Mouse (Mus musculus) myocyte (in vitro differentiated cells): ENCODE measurements at regions not wholly inside any gene's neighbourhood (a gene's known extent, or its start where the extent isn't known, plus 50 kb on each side); places are given as distances from the start of the nearest gene placed in this dataset.

Experiments used
- H3K27me3 ChIP-seq: one replicate; pipeline ENCODE4 v1.6.1; 2011; ENCODE audit not compliant: control insufficient read depth, insufficient read depth, insufficient read length
- H3K36me3 ChIP-seq: one replicate; pipeline ENCODE4 v1.6.1; 2011; ENCODE audit not compliant: control insufficient read depth, insufficient read depth
- H3K4me2 ChIP-seq: one replicate; pipeline ENCODE4 v1.6.1; 2011; ENCODE audit warnings: low read depth, control low read depth
- H3K4me3 ChIP-seq: one replicate; pipeline ENCODE4 v1.5.1; 2011; ENCODE audit warnings: mild to moderate bottlenecking, control low read depth, moderate library complexity
- H3K79me2 ChIP-seq: one replicate; pipeline ENCODE4 v1.6.1; 2011; ENCODE audit not compliant: control insufficient read depth, insufficient read depth
- H3ac ChIP-seq: one replicate; pipeline ENCODE4 v1.6.1; 2011; ENCODE audit not compliant: control insufficient read depth, insufficient read length
- CEBPB ChIP-seq: IDR thresholded peaks from 2 replicates; pipeline ENCODE4 v1.6.1; 2011; ENCODE audit warnings: mild to moderate bottlenecking, moderate library complexity; ENCODE audit not compliant: poor library complexity, insufficient read depth, severe bottlenecking
- E2F4 ChIP-seq: IDR thresholded peaks from one replicate; pipeline ENCODE4 v1.6.1; 2011; ENCODE audit warnings: mild to moderate bottlenecking, control low read depth, moderate library complexity; ENCODE audit not compliant: insufficient read depth
- MAX ChIP-seq: IDR thresholded peaks from one replicate; pipeline ENCODE4 v1.6.1; 2011; ENCODE audit warnings: low read depth, mild to moderate bottlenecking, control low read depth
- MYOD1 ChIP-seq, 3 experiments: IDR thresholded peaks; one replicate each; pipeline ENCODE4 v1.6.1; 2011; ENCODE audit warnings: control low read depth in 2 of 3, low read depth in 2 of 3, mild to moderate bottlenecking in 2 of 3, moderate library complexity in 1 of 3; ENCODE audit not compliant: insufficient read length in 2 of 3, control insufficient read depth in 1 of 3
- MYOG ChIP-seq, 3 experiments: IDR thresholded peaks; one replicate each; pipeline ENCODE4 v1.6.1; 2011; ENCODE audit warnings: control low read depth in 2 of 3, low read depth in 2 of 3, mild to moderate bottlenecking in 2 of 3; ENCODE audit not compliant: insufficient read length in 2 of 3, control insufficient read depth in 1 of 3, insufficient read depth in 1 of 3
- POLR2A ChIP-seq: IDR thresholded peaks from one replicate; pipeline ENCODE4 v1.6.1; 2011; ENCODE audit warnings: low read depth, mild to moderate bottlenecking, control low read depth, moderate library complexity; ENCODE audit not compliant: insufficient read length
- POLR2AphosphoS2 ChIP-seq: IDR thresholded peaks from one replicate; pipeline ENCODE4 v1.6.1; 2011; ENCODE audit warnings: low read depth, control low read depth; ENCODE audit not compliant: insufficient read length
- REST ChIP-seq: IDR thresholded peaks from one replicate; pipeline ENCODE4 v1.6.1; 2011; ENCODE audit warnings: mild to moderate bottlenecking, control low read depth, moderate library complexity; ENCODE audit not compliant: insufficient read depth, insufficient read length
- SRF ChIP-seq: IDR thresholded peaks from one replicate; pipeline ENCODE4 v1.6.1; 2011; ENCODE audit warnings: low read depth; ENCODE audit not compliant: control insufficient read depth, insufficient read length
- TCF12 ChIP-seq: IDR thresholded peaks from one replicate; pipeline ENCODE4 v1.6.1; 2011; ENCODE audit warnings: mild to moderate bottlenecking, control low read depth; ENCODE audit not compliant: poor library complexity, insufficient read depth, severe bottlenecking
- TCF3 ChIP-seq: IDR thresholded peaks from one replicate; pipeline ENCODE4 v1.6.1; 2011; ENCODE audit warnings: low read depth, control low read depth; ENCODE audit not compliant: insufficient read length
- USF1 ChIP-seq: IDR thresholded peaks from one replicate; pipeline ENCODE4 v1.6.1; 2011; ENCODE audit warnings: low read depth, mild to moderate bottlenecking, control low read depth, moderate library complexity

GRCm38 (mm10) chr10:126094238-126094880 is 128.4 kb downstream of the Lrig3 start:
- Histone ChIP-seq H3K36me3 (no peaks in the 10 kb centered on the region), H3K27me3 (no peaks in the 10 kb centered on the region), H3K79me2 (no peaks in the 10 kb centered on the region), H3ac (no peak overlapping the region), H3K4me3 (no peak overlapping the region), H3K4me2 (no peak overlapping the region)
- TF ChIP-seq REST (no peak), TCF12 (no peak), MYOG (IDR thresholded peaks at IDR 0.05; ENCODE audit: control insufficient read depth in 1 of 3, insufficient read depth in 1 of 3, insufficient read length in 2 of 3, low read depth in 2 of 3) (no peak), TCF3 (no peak), MAX (no peak), POLR2AphosphoS2 (no peak), SRF (no peak), MYOD1 (IDR thresholded peaks at IDR 0.05; ENCODE audit: control insufficient read depth in 1 of 3, insufficient read length in 2 of 3, low read depth in 2 of 3) (no peak), CEBPB (no peak), POLR2A (no peak), USF1 (no peak), E2F4 (no peak)

GRCm38 (mm10) chr10:126097896-126098295 is 131.9 kb downstream of the Lrig3 start:
- no peak for TF ChIP-seq TCF3
- no peak for TF ChIP-seq MYOD1 (IDR thresholded peaks at IDR 0.05; ENCODE audit: control insufficient read depth in 1 of 3, insufficient read length in 2 of 3, low read depth in 2 of 3)
- TF ChIP-seq SRF, result no peak
- no peak for TF ChIP-seq CEBPB
- TF ChIP-seq USF1, result no peak
- TF ChIP-seq TCF12, result no peak
- no peak for TF ChIP-seq MYOG (IDR thresholded peaks at IDR 0.05; ENCODE audit: control insufficient read depth in 1 of 3, insufficient read depth in 1 of 3, insufficient read length in 2 of 3, low read depth in 2 of 3)
- no peak for TF ChIP-seq REST
- TF ChIP-seq E2F4, result no peak
- TF ChIP-seq POLR2A, result no peak
- no peak for TF ChIP-seq MAX
- TF ChIP-seq POLR2AphosphoS2, result no peak
- no peaks in the 10 kb centered on the region for H3K36me3 ChIP-seq

GRCm38 (mm10) chr10:126102876-126103275 is 136.9 kb downstream of the Lrig3 start:
- H3K4me2 ChIP-seq, result no peak overlapping the region
- TF ChIP-seq POLR2AphosphoS2 (no peak), REST (no peak), USF1 (peak; percentile 66), E2F4 (no peak), POLR2A (no peak), CEBPB (no peak), MYOD1 (IDR thresholded peaks at IDR 0.05; ENCODE audit: control insufficient read depth in 1 of 3, insufficient read length in 2 of 3, low read depth in 2 of 3) (peak in 1 of 3 experiments; percentile 14), TCF12 (no peak), MAX (no peak), MYOG (IDR thresholded peaks at IDR 0.05; ENCODE audit: control insufficient read depth in 1 of 3, insufficient read depth in 1 of 3, insufficient read length in 2 of 3, low read depth in 2 of 3) (no peak), SRF (no peak), TCF3 (no peak)
- H3K79me2 ChIP-seq, result no peaks in the 10 kb centered on the region
- peaks cover 5% of the 10 kb centered on the region for H3K27me3 ChIP-seq
- no peak overlapping the region for H3ac ChIP-seq
- no peak overlapping the region for H3K4me3 ChIP-seq
- H3K36me3 ChIP-seq, result no peaks in the 10 kb centered on the region

More at GRCm38 (mm10) chr10:126097896-126098295, 131.9 kb downstream of the Lrig3 start:
- Histone ChIP-seq H3K27me3 (no peaks in the 10 kb centered on the region), H3K4me3 (no peak overlapping the region), H3ac (no peak overlapping the region), H3K79me2 (no peaks in the 10 kb centered on the region), H3K4me2 (no peak overlapping the region)

GRCm38 (mm10) chr10:126113106-126113505 is 147.1 kb downstream of the Lrig3 start:
- no peak overlapping the region for H3K4me3 ChIP-seq
- no peaks in the 10 kb centered on the region for H3K79me2 ChIP-seq
- H3K4me2 ChIP-seq, result no peak overlapping the region
- no peaks in the 10 kb centered on the region for H3K36me3 ChIP-seq
- no peak overlapping the region for H3ac ChIP-seq
- no peak for TF ChIP-seq SRF
- no peak for TF ChIP-seq MYOG (IDR thresholded peaks at IDR 0.05; ENCODE audit: control insufficient read depth in 1 of 3, insufficient read depth in 1 of 3, insufficient read length in 2 of 3, low read depth in 2 of 3)
- no peak for TF ChIP-seq TCF12
- no peak for TF ChIP-seq REST
- TF ChIP-seq CEBPB, result no peak
- TF ChIP-seq MAX, result no peak
- no peak for TF ChIP-seq MYOD1 (IDR thresholded peaks at IDR 0.05; ENCODE audit: control insufficient read depth in 1 of 3, insufficient read length in 2 of 3, low read depth in 2 of 3)
- no peak for TF ChIP-seq TCF3
- no peak for TF ChIP-seq USF1
- no peak for TF ChIP-seq POLR2A
- TF ChIP-seq POLR2AphosphoS2, result no peak
- no peak for TF ChIP-seq E2F4
- no peaks in the 10 kb centered on the region for H3K27me3 ChIP-seq
